Mouse (Mus musculus): ENCODE results near the gene Crybg2. TPM values are rescaled to one million over a fixed set of nuclear protein-coding genes. Genes with fewer than 3 reads are reported as not detected.
A peak's percentile ranks its signal among the peaks of the same experiment; 100 is the strongest.

The Crybg2 gene
- 4.5 and 6.0 TPM in 2 replicates for polyA plus RNA-seq (2014; fragmentation: Nextera tagmentation; extraction: Ambion mirVana)

DNA sequence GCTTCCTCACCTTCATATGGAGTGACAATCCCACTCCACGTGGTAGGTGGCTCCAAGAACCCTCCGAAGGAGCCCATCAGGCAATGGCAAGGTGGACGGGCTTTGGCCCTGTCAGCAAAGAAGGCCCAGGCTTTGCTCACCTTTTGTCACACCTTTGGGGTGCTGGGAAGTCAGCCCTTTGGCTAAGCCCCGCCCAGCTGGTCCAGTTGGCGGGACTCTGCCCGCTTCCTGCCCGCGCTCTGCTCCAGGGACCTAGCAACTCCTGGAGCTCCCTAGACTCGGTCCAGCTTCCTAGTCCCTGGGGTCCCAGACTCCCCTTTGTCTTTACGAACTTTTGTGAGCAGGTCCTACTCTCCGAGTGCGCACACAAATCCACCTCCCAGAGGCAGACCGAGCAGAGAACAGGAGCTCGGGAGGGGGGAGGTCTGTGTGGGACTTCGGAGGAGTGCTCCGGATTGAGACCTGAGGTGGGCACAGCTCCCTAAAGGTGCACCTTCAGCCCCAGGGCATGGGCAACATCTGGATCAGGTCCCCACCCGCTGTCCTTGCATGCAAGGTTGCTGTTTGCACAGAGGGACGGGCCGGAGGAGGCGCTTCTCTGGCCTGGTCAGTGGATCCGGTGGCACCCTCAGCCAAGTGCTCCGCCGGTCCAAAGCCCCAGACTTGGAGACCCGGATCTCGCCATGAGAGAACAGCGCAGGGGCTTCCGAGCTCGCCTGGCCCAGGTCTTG is at the start of gene Crybg2:
Gene Crybg2, plus strand, starts transcription at position 681 of the 731 bp plus-strand sequence.
- Histone ChIP-seq H3K27ac (ENCODE audit: low read depth, low read length) (no peak within 1 kb of the TSS), H3K4me2 (replicated peaks; ENCODE audit: low read depth, low read length) (no peak within 1 kb of the TSS), H3K36me3 (ENCODE audit: control insufficient read depth, insufficient read depth, low read length) (no peaks in the 10 kb centered on the region), H3K9ac (ENCODE audit: low read depth, low read length) (no peak within 1 kb of the TSS), H3K9me3 (ENCODE audit: control insufficient read depth, low read length) (no peaks in the 10 kb centered on the region), H3K4me3 (ENCODE audit: low read length) (no peak within 1 kb of the TSS), H3K4me1 (ENCODE audit: control insufficient read depth, insufficient read depth, low read length) (peaks cover under 1% of the 10 kb centered on the region; the same call in 1 of the 2 replicates), H3K27me3 (ENCODE audit: control insufficient read depth, insufficient read depth, low read length) (0 out of 2 replicates have a peak, but pooled peaks cover under 1% of the 10 kb centered on the region)
- WGBS, result 48% methylated on average over 28 of the region's 28 CpGs
- ATAC-seq (ENCODE audit: low FRiP score, low TSS enrichment), result no peak

DNA sequence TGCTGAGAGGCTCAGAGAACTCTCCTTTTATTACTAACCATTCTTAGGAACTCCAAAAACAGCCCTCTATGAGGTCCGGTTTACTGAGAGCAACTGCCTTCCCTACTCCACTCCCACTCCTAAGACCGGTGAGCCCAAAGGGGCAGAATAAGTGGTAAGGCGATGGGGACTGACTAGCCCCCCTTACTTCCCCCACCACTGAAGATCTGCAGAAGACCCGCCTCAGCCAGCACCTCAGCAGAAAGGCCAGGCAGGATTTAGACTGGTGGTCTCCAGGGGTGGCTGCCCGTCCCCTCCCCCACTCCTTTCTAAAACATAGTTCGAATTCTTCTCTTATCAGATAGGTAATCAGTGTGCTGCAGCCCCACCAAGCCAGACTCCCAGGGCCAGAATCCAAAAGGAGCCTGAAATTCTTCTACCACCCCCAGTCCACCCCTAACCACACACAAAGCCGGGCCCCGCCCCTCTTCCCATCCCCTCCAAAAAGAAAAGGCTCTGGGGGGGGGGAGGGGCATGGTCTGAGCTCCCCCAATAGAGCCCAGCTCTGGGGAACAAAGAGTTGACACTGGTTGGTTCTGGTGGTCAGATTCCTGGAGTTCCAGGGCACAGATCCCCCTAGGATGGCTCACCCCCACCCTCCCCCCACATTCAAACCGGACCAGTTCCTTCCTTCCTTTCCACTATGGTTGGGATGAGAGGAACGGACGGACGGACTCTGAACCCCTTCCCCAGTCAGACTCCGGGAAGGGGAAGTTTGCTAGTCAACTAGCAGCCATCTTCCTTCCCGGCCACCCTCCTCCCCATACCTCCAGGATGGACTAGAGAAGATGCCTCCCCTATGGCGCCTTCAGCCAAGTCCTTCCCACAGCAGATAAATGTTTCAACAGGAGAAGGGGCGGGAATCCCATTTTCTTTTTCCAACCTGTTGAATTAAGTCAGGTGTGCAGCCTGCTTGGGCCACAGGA is 48.9 kb upstream of the Crybg2 start:
- H3K9ac ChIP-seq (ENCODE audit: low read depth, low read length), result no peak overlapping the region
- H3K27ac ChIP-seq (ENCODE audit: low read depth, low read length), result no peak overlapping the region
- H3K27me3 ChIP-seq (ENCODE audit: control insufficient read depth, insufficient read depth, low read length), result no peaks in the 10 kb centered on the region; the same call in 1 of the 2 replicates
- H3K36me3 ChIP-seq (ENCODE audit: control insufficient read depth, insufficient read depth, low read length), result no peaks in the 10 kb centered on the region
- ATAC-seq (ENCODE audit: low FRiP score, low TSS enrichment), result peak; percentile 40; the same call in 1 of the 2 replicates
- peak overlapping the region; percentile 12; the same call in 1 of the 2 replicates for H3K4me2 ChIP-seq (replicated peaks; ENCODE audit: low read depth, low read length)
- no peak overlapping the region for H3K4me3 ChIP-seq (ENCODE audit: low read length)
- 25% methylated on average over 16 of the region's 16 CpGs for WGBS
- H3K9me3 ChIP-seq (ENCODE audit: control insufficient read depth, low read length), result no peaks in the 10 kb centered on the region
- H3K4me1 ChIP-seq (ENCODE audit: control insufficient read depth, insufficient read depth, low read length), result peaks cover 20% of the 10 kb centered on the region; the same call in 1 of the 2 replicates

DNA sequence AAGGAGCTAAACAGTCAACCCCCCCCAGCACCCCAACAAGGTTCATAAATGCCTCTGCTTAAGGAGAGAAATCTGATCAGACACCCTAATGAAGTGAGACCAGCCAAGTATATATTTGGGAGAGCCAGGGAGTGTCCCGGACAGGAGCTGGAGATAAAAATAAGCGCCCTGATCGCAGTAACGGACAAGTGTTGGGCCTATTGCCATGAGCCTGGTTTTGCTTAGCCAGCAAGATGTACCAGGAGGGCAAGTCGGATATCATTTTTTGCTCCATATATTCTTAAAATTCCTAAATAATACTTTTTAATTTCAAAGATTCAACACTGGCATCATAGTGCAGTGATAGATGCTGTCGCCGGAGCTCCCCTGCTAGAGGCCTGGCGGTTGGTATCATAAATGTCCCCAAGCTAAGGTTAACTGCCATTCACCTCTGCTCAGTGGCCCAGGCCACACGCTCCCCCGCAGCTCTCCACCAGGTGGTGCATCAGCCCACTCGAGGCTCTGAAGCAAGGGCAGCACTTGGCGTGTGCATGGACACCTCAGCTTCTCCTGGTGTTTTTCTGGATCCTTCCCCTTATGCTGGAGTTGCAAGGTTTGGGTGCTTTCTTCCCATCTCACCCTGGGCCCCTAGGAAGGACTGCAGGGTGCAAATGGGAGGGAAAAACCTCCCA is 47.6 kb upstream of the Crybg2 start:
- no peak for ATAC-seq (ENCODE audit: low FRiP score, low TSS enrichment)
- Histone ChIP-seq H3K9ac (ENCODE audit: low read depth, low read length) (no peak overlapping the region), H3K4me2 (replicated peaks; ENCODE audit: low read depth, low read length) (no peak overlapping the region), H3K36me3 (ENCODE audit: control insufficient read depth, insufficient read depth, low read length) (no peaks in the 10 kb centered on the region), H3K27me3 (ENCODE audit: control insufficient read depth, insufficient read depth, low read length) (peaks cover 6% of the 10 kb centered on the region), H3K4me1 (ENCODE audit: control insufficient read depth, insufficient read depth, low read length) (peaks cover 32% of the 10 kb centered on the region), H3K9me3 (ENCODE audit: control insufficient read depth, low read length) (no peaks in the 10 kb centered on the region), H3K27ac (ENCODE audit: low read depth, low read length) (no peak overlapping the region), H3K4me3 (ENCODE audit: low read length) (no peak overlapping the region)
- WGBS, result 34% methylated on average over 12 of the region's 12 CpGs

DNA sequence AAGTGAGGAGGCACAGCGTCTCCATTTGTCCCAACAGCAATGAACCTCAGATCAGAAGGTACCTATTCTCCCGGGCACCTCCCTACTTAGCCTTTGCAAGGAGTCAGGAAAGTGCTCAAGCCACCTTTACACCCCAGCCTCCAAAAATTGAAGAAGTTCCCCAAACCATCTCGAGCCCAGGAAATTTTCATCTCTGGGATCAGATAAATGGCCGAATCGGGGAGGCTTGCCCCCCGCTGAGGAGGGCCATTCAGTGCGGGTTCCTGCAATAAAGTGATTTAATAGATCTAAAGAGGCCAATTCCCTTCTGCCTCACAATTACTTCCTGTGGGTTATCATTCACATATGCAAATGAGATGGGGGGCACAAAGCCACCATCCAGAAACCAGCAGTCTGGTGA is 44.4 kb upstream of the Crybg2 start:
- WGBS, result 11% methylated on average over 7 of the region's 7 CpGs
- H3K36me3 ChIP-seq (ENCODE audit: control insufficient read depth, insufficient read depth, low read length), result no peaks in the 10 kb centered on the region
- no peak overlapping the region for H3K9ac ChIP-seq (ENCODE audit: low read depth, low read length)
- H3K4me2 ChIP-seq (replicated peaks; ENCODE audit: low read depth, low read length), result no peak overlapping the region
- no peak overlapping the region for H3K27ac ChIP-seq (ENCODE audit: low read depth, low read length)
- H3K4me3 ChIP-seq (ENCODE audit: low read length), result no peak overlapping the region
- H3K27me3 ChIP-seq (ENCODE audit: control insufficient read depth, insufficient read depth, low read length), result peaks cover 21% of the 10 kb centered on the region
- no peak for ATAC-seq (ENCODE audit: low FRiP score, low TSS enrichment)
- no peaks in the 10 kb centered on the region for H3K9me3 ChIP-seq (ENCODE audit: control insufficient read depth, low read length)
- H3K4me1 ChIP-seq (ENCODE audit: control insufficient read depth, insufficient read depth, low read length), result peaks cover 42% of the 10 kb centered on the region

DNA sequence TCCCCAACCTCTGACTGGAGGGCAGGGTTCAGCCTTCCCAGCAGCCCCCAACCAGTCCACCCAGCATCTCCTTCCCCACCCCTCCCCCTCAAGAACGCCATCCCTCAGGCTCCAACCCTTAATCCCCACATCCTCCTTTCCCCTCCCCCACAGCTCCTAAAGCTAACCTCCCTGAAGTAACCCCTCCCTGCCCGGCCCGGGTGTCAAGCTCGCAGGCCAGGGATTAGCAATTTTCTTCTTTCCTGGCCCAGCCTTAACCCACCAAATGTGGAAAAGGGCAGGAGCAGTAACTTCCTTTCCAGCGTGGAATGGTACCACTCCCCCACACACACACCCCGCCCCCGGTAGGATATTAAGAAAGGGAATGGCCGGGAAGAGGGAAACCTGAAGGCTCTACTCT is 43.8 kb upstream of the Crybg2 start:
- Histone ChIP-seq H3K36me3 (ENCODE audit: control insufficient read depth, insufficient read depth, low read length) (no peaks in the 10 kb centered on the region), H3K4me2 (replicated peaks; ENCODE audit: low read depth, low read length) (peak overlapping the region; percentile 17; the same call in 1 of the 2 replicates), H3K27me3 (ENCODE audit: control insufficient read depth, insufficient read depth, low read length) (peaks cover 21% of the 10 kb centered on the region), H3K9me3 (ENCODE audit: control insufficient read depth, low read length) (no peaks in the 10 kb centered on the region), H3K9ac (ENCODE audit: low read depth, low read length) (no peak overlapping the region), H3K27ac (ENCODE audit: low read depth, low read length) (no peak overlapping the region), H3K4me3 (ENCODE audit: low read length) (no peak overlapping the region), H3K4me1 (ENCODE audit: control insufficient read depth, insufficient read depth, low read length) (peaks cover 37% of the 10 kb centered on the region)
- WGBS, result 3% methylated on average over 8 of the region's 8 CpGs
- no peak for ATAC-seq (ENCODE audit: low FRiP score, low TSS enrichment)

DNA sequence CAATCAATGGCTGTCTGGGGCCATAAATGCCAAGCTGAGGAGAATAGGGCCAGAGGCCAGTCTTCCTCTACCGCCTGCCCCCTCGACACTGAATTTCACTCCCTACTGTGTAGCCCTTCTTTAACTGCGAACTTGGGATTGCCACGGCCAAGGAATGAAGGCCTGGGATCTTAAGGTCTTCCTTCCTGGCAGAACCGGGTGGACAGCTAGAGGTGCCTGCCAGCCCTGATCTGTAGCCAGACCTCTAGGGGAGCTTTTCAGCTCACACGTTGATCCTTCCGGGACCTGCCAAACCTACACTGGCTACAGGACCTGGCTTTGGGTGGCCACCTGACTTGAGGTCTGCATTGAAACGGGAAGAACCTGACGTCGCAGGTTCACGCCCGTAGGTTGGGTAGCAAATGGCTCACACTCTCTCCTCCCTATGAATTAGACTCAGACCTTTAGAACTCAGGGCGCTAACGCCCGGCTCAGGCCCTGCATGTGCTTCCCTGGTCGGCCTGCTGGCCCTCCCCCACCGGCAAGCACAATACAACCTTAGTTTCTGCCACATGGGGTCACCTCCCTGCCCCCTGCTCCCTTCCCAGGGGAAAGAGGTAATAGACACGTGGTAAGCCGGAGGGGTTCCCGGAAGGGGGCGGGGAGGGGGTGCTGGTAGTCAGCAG is 43.3 kb upstream of the Crybg2 start:
- H3K4me2 ChIP-seq (replicated peaks; ENCODE audit: low read depth, low read length), result peak overlapping the region; percentile 47
- H3K4me3 ChIP-seq (ENCODE audit: low read length), result peak overlapping the region; percentile 22; the same call in 1 of the 2 replicates
- no peak for ATAC-seq (ENCODE audit: low FRiP score, low TSS enrichment)
- no peaks in the 10 kb centered on the region for H3K36me3 ChIP-seq (ENCODE audit: control insufficient read depth, insufficient read depth, low read length)
- no peaks in the 10 kb centered on the region for H3K9me3 ChIP-seq (ENCODE audit: control insufficient read depth, low read length)
- H3K9ac ChIP-seq (ENCODE audit: low read depth, low read length), result no peak overlapping the region
- peaks cover 31% of the 10 kb centered on the region for H3K4me1 ChIP-seq (ENCODE audit: control insufficient read depth, insufficient read depth, low read length)
- WGBS, result 2% methylated on average over 21 of the region's 21 CpGs
- H3K27me3 ChIP-seq (ENCODE audit: control insufficient read depth, insufficient read depth, low read length), result peaks cover 21% of the 10 kb centered on the region
- H3K27ac ChIP-seq (ENCODE audit: low read depth, low read length), result no peak overlapping the region

DNA sequence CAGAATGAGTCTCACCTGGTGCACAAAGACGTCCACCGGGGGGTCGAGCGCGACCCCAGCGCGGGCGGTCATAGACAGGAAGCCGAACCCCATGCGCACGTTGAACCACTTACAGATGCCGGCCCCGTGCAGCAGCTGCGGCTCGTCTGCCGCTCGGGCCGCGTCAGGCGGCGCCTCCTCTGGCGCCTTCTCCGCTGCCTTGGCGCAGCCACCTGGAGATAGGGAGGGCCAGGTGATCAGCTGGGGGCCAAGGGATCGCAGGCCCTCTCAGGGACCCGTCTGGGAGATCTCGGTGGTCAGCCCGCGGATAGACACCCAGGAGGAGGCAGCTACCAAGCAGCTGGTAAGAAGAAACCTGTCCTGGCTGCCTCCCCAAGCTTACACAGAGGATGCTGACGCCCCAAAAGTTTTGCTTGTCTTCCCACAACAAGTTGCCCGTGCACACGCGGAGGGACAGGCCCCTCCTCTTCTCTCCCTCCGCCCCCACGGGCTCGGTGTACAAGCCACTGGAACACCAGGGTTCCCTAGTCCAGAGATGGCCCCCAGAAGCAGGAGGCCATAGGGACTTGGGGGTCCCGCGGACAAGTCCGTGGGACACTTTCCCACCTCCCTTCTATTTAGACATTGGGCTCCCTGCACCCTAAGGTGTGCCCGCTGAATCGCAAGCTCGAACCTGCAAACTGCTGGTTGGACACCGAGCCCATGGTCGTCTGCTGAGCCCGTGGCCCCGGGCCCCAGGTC is 42.4 kb upstream of the Crybg2 start:
- Histone ChIP-seq H3K36me3 (ENCODE audit: control insufficient read depth, insufficient read depth, low read length) (no peaks in the 10 kb centered on the region), H3K27ac (ENCODE audit: low read depth, low read length) (no peak overlapping the region), H3K9ac (ENCODE audit: low read depth, low read length) (no peak overlapping the region), H3K4me3 (ENCODE audit: low read length) (peak overlapping the region; percentile 22), H3K4me1 (ENCODE audit: control insufficient read depth, insufficient read depth, low read length) (peaks cover 30% of the 10 kb centered on the region), H3K27me3 (ENCODE audit: control insufficient read depth, insufficient read depth, low read length) (peaks cover 21% of the 10 kb centered on the region), H3K9me3 (ENCODE audit: control insufficient read depth, low read length) (no peaks in the 10 kb centered on the region), H3K4me2 (replicated peaks; ENCODE audit: low read depth, low read length) (peak overlapping the region; percentile 47)
- WGBS, result under 1% methylated on average over 42 of the region's 46 CpGs
- no peak for ATAC-seq (ENCODE audit: low FRiP score, low TSS enrichment)

DNA sequence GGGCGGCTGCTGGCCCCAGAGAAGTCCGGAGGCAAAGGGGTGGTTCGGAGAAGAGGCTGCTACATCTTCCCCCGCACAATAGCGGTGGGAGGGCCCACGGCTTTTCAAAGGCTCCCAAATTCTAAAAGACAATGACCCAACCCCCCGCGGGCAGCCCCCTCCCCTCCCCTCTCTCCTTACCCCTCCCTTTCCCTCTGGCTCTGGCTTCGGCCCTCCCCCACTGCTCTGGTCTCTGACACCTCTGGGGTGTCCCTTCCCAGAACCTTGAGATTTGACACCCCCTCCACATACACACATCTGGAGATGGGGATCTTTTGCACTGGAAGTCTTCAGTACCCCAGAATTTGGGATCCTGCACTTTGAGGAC is 41.9 kb upstream of the Crybg2 start, which contains the start of gene Lin28a:
Gene Lin28a, minus strand, starts transcription at position 63 of the 367 bp plus-strand sequence.
- 0% methylated on average over 9 of the region's 9 CpGs for WGBS
- H3K9me3 ChIP-seq (ENCODE audit: control insufficient read depth, low read length), result no peaks in the 10 kb centered on the region
- H3K36me3 ChIP-seq (ENCODE audit: control insufficient read depth, insufficient read depth, low read length), result no peaks in the 10 kb centered on the region
- H3K4me2 ChIP-seq (replicated peaks; ENCODE audit: low read depth, low read length), result peak within 1 kb of the TSS; percentile 47
- H3K4me1 ChIP-seq (ENCODE audit: control insufficient read depth, insufficient read depth, low read length), result peaks cover 30% of the 10 kb centered on the region
- peak within 1 kb of the TSS; percentile 22 for H3K4me3 ChIP-seq (ENCODE audit: low read length)
- ATAC-seq (ENCODE audit: low FRiP score, low TSS enrichment), result no peak
- H3K27me3 ChIP-seq (ENCODE audit: control insufficient read depth, insufficient read depth, low read length), result peaks cover 21% of the 10 kb centered on the region
- no peak within 1 kb of the TSS for H3K9ac ChIP-seq (ENCODE audit: low read depth, low read length)
- no peak within 1 kb of the TSS for H3K27ac ChIP-seq (ENCODE audit: low read depth, low read length)

Measured in kidney, embryonic 14.5 days (tissue).